9 mouse cellular contexts compared by ENCODE assay signal in genomic region chr8:87961108-87961507, GRCm38 (mm10). TPM values are rescaled to one million over a fixed set of nuclear protein-coding genes. Genes with fewer than 3 reads are reported as not detected.
DNase-seq lines count a peak whose midpoint lies in the region; ATAC-seq and TF ChIP-seq lines count a peak whose summit lies in the region.
"Had no signal": no experiment of that assay in that cellular context is flagged by ENCODE, and none has a peak within 500 bp of the region (broad histone marks: within the 10 kb centered on the region; RNA-seq: fewer than 3 reads in every experiment).

No protein-coding gene starts in this region.

- peaks cover 10% of the 10 kb centered on the region for H3K27me3 ChIP-seq in forebrain, postnatal 0 days (ENCODE audit: insufficient read depth, low read length)
- no peaks in the 10 kb centered on the region for H3K27me3 ChIP-seq in hindbrain, postnatal 0 days (ENCODE audit: insufficient read depth, low read length)
- H3K27me3 ChIP-seq in liver, embryonic 12.5 days (replicated peaks) = peaks cover 98% of the 10 kb centered on the region
- H3K27me3 ChIP-seq in neural tube, embryonic 11.5 days (ENCODE audit: control insufficient read depth, insufficient read depth, low read length) = peaks cover 7% of the 10 kb centered on the region; the same call in 1 of the 2 replicates

- peaks cover 7% of the 10 kb centered on the region; the same call in 1 of the 2 replicates for H3K4me1 ChIP-seq in forebrain, postnatal 0 days (ENCODE audit: insufficient read depth)
- peaks cover 27% of the 10 kb centered on the region for H3K4me1 ChIP-seq in hindbrain, postnatal 0 days (ENCODE audit: insufficient read depth, low read length)
- peaks cover 18% of the 10 kb centered on the region for H3K4me1 ChIP-seq in liver, embryonic 12.5 days
- peaks cover 31% of the 10 kb centered on the region for H3K4me1 ChIP-seq in neural tube, embryonic 11.5 days (ENCODE audit: control insufficient read depth, insufficient read depth, low read length)

- no peaks in the 10 kb centered on the region for H3K9me3 ChIP-seq in forebrain, postnatal 0 days (ENCODE audit: low read length)
- H3K9me3 ChIP-seq in hindbrain, postnatal 0 days (ENCODE audit: low read length) = no peaks in the 10 kb centered on the region
- no peaks in the 10 kb centered on the region for H3K9me3 ChIP-seq in liver, embryonic 12.5 days (replicated peaks)
- H3K9me3 ChIP-seq in neural tube, embryonic 11.5 days (ENCODE audit: control insufficient read depth, low read length) = no peaks in the 10 kb centered on the region

- H3K9ac ChIP-seq in forebrain, postnatal 0 days = 0 out of 2 replicates have a peak overlapping the region, but pooled peaks have one; percentile 25
- peak overlapping the region; percentile 38; the same call in 1 of the 2 replicates for H3K9ac ChIP-seq in hindbrain, postnatal 0 days (replicated peaks; ENCODE audit: low read length)
- H3K9ac ChIP-seq in liver, embryonic 12.5 days = no peak overlapping the region
- H3K9ac ChIP-seq in neural tube, embryonic 11.5 days (ENCODE audit: low read length) = no peak overlapping the region

- H3K4me2 ChIP-seq in forebrain, postnatal 0 days (ENCODE audit: low read depth) = peak overlapping the region; percentile 98
- H3K4me2 ChIP-seq in hindbrain, postnatal 0 days (ENCODE audit: low read depth, low read length) = peak overlapping the region; percentile 95
- peak overlapping the region; percentile 75 for H3K4me2 ChIP-seq in liver, embryonic 12.5 days
- peak overlapping the region; percentile 92 for H3K4me2 ChIP-seq in neural tube, embryonic 11.5 days (ENCODE audit: low read depth)

- peak overlapping the region; percentile 79 for H3K4me3 ChIP-seq in left cerebral cortex, adult 2 months
- peak overlapping the region; percentile 72 for H3K4me3 ChIP-seq in forebrain, postnatal 0 days (ENCODE audit: low read depth, low read length)
- peak overlapping the region; percentile 81 for H3K4me3 ChIP-seq in hindbrain, postnatal 0 days (ENCODE audit: low read length)
- H3K4me3 ChIP-seq in liver, embryonic 12.5 days = peak overlapping the region; percentile 59
- peak overlapping the region; percentile 95 for H3K4me3 ChIP-seq in neural tube, embryonic 11.5 days (ENCODE audit: low read depth, low read length)

- no peaks in the 10 kb centered on the region for H3K36me3 ChIP-seq in forebrain, postnatal 0 days (ENCODE audit: insufficient read depth)
- no peaks in the 10 kb centered on the region for H3K36me3 ChIP-seq in hindbrain, postnatal 0 days (ENCODE audit: insufficient read depth, low read length)
- no peaks in the 10 kb centered on the region for H3K36me3 ChIP-seq in liver, embryonic 12.5 days
- H3K36me3 ChIP-seq in neural tube, embryonic 11.5 days (ENCODE audit: control insufficient read depth, insufficient read depth, low read length) = no peaks in the 10 kb centered on the region

- no peak overlapping the region for H3K27ac ChIP-seq in left cerebral cortex, adult 2 months
- no peak overlapping the region for H3K27ac ChIP-seq in forebrain, postnatal 0 days (ENCODE audit: low read depth, low read length)
- no peak overlapping the region for H3K27ac ChIP-seq in hindbrain, postnatal 0 days
- no peak overlapping the region for H3K27ac ChIP-seq in liver, embryonic 12.5 days
- H3K27ac ChIP-seq in neural tube, embryonic 11.5 days (ENCODE audit: low read depth, low read length) = no peak overlapping the region

- intact Hi-C loops in left cerebral cortex, adult 2 months (cut with DNase I) = loop anchor here (2.0 to 5.0 kb wide), 4 partner anchors 129 to 299 kb away; no protein-coding TSS in a partner anchor

- no peak for ATAC-seq in forebrain, postnatal 0 days
- no peak for ATAC-seq in hindbrain, postnatal 0 days
- ATAC-seq in liver, embryonic 12.5 days = no peak
- ATAC-seq in neural tube, embryonic 11.5 days (ENCODE audit: insufficient read depth, low FRiP score, low TSS enrichment) = no peak
- no peak for ATAC-seq in megakaryocyte progenitor cell, adult 5-6 weeks (replicated peaks; ENCODE audit: poor library complexity)

- peak; percentile 71 for TF ChIP-seq CTCF in left cerebral cortex, adult 2 months (IDR thresholded peaks at IDR 0.05)
- TF ChIP-seq CTCF in forebrain, postnatal 0 days (IDR thresholded peaks at IDR 0.05; ENCODE audit: low read depth) = peak; percentile 69
- peak; percentile 78 for TF ChIP-seq CTCF in hindbrain, postnatal 0 days (IDR thresholded peaks at IDR 0.05; ENCODE audit: low read depth)

- 2% methylated on average over 20 of the region's 20 CpGs for WGBS in forebrain, postnatal 0 days
- WGBS in hindbrain, postnatal 0 days = under 1% methylated on average over 19 of the region's 20 CpGs
- WGBS in liver, embryonic 12.5 days (ENCODE audit: insufficient replicate concordance) = 4% methylated on average over 19 of the region's 20 CpGs
- WGBS in neural tube, embryonic 11.5 days = under 1% methylated on average over 19 of the region's 20 CpGs

- DNase-seq in left cerebral cortex, adult 2 months (ENCODE audit: extremely low spot score in 1 of 2, low spot score in 2 of 2) = no peak
- no peak for DNase-seq in left cerebral cortex, adult 9 months (ENCODE audit: low spot score in 2 of 2)
- DNase-seq in c-Kit-negative CD71-positive TER-119-positive erythroid progenitor cells, embryonic 14.5 days (ENCODE audit: low read depth, low spot score) = peak; percentile 8
- peak; percentile 50 for DNase-seq in forebrain, postnatal 0 days
- peak; percentile 61 for DNase-seq in hindbrain, postnatal 0 days (ENCODE audit: low spot score)
- peak; percentile 76 for DNase-seq in neural tube, embryonic 11.5 days (ENCODE audit: low spot score)

RNA-seq across cellular contexts. Expression of gene Zfp423, which starts 1.7 kb away (rescaled TPM):
- total RNA-seq in left cerebral cortex, adult 2 months (2021) = 10 to 100 TPM; 25.4 to 32.6 TPM
- 32.5 and 34.6 TPM in 2 replicates for total RNA-seq in forebrain, postnatal 0 days (2014; rRNA removed)
- polyA plus RNA-seq in forebrain, postnatal 0 days (2015; fragmentation: Nextera tagmentation; extraction: Ambion mirVana) = 10.7 and 18.4 TPM in 2 replicates
- total RNA-seq in hindbrain, postnatal 0 days (2014; rRNA removed) = 73.6 and 74.8 TPM in 2 replicates
- polyA plus RNA-seq in hindbrain, postnatal 0 days (2015; fragmentation: Nextera tagmentation; extraction: Ambion mirVana) = 22.2 and 22.3 TPM in 2 replicates
- 2.1 and 2.5 TPM in 2 replicates for polyA plus RNA-seq in liver, embryonic 12.5 days (2016; fragmentation: Nextera tagmentation; extraction: Ambion mirVana)
- polyA plus RNA-seq in neural tube, embryonic 11.5 days (2014; fragmentation: Nextera tagmentation; extraction: Ambion mirVana) = 40.6 and 40.7 TPM in 2 replicates
- not detected in 2 replicates for total RNA-seq in megakaryocyte progenitor cell, adult 5-6 weeks (2015)
- total RNA-seq in megakaryocyte progenitor cell, adult 5-6 weeks (2017) = not detected in 2 replicates
- total RNA-seq: MEL had no signal

Comparison
In these comparisons a context has a peak if more than half of its experiments do, and no peak if none do; other contexts are left out.
1. DNase-seq: peak in c-Kit-negative CD71-positive TER-119-positive erythroid progenitor cells, embryonic 14.5 days (single experiment), forebrain, postnatal 0 days (single experiment), hindbrain, postnatal 0 days (single experiment) and neural tube, embryonic 11.5 days (single experiment); none in left cerebral cortex, adult 2 months (0 of 2) and left cerebral cortex, adult 9 months (0 of 2).
2. H3K9ac ChIP-seq: peak in forebrain, postnatal 0 days (single experiment) and hindbrain, postnatal 0 days (single experiment); none in liver, embryonic 12.5 days (single experiment) and neural tube, embryonic 11.5 days (single experiment).
3. RNA of gene Zfp423, which starts 1.7 kb away (total RNA-seq): 73.6 to 74.8 TPM in hindbrain, postnatal 0 days, 32.5 to 34.6 TPM in forebrain, postnatal 0 days and 25.4 to 32.6 TPM in left cerebral cortex, adult 2 months; not detected in megakaryocyte progenitor cell, adult 5-6 weeks; every median in the first group is over 10 times any median in the second.
4. Peak in every context shown above with its lines, with median percentiles within 50 percentile points of each other: H3K4me3 ChIP-seq, CTCF ChIP-seq and H3K4me2 ChIP-seq.